Mouse (Mus musculus): Measurements from ENCODE around the gene Acp1. TPM values are rescaled to one million over a fixed set of nuclear protein-coding genes. Genes with fewer than 3 reads are reported as not detected.

Acp1 gene
- 196 and 197 TPM in 2 replicates for polyA plus RNA-seq (2014; fragmentation: Nextera tagmentation; extraction: Ambion mirVana)

GRCm38 (mm10) chr12:30911261-30912047 is at the start of gene Acp1, which contains the start of gene Sh3yl1:
Acp1 (minus strand) TSS chr12:30911589.
Sh3yl1 (plus strand) TSS chr12:30911668.
- Histone ChIP-seq H3K36me3 (ENCODE audit: control insufficient read depth, insufficient read depth, low read length) (no peaks in the 10 kb centered on the region), H3K4me1 (replicated peaks; ENCODE audit: control insufficient read depth, insufficient read depth, low read length) (peaks cover 7% of the 10 kb centered on the region; the same call in 1 of the 2 replicates), H3K9ac (ENCODE audit: low read length) (peak within 1 kb of the TSS; percentile 80), H3K9me3 (ENCODE audit: control insufficient read depth, low read length) (no peaks in the 10 kb centered on the region), H3K4me2 (ENCODE audit: low read depth, low read length, severe bottlenecking) (peak within 1 kb of the TSS; percentile 97), H3K4me3 (ENCODE audit: low read depth, low read length) (peak within 1 kb of the TSS; percentile 51), H3K27me3 (ENCODE audit: control insufficient read depth, insufficient read depth, low read length) (no peaks in the 10 kb centered on the region), H3K27ac (ENCODE audit: low read depth, low read length) (no peak within 1 kb of the TSS)
- ATAC-seq (replicated peaks; ENCODE audit: low FRiP score) (peak; percentile 98), DNase-seq (ENCODE audit: low spot score) (peak; percentile 96)
- WGBS = 0% methylated on average over 52 of the region's 52 CpGs

- 70% methylated on average over 3 of the region's 3 CpGs for WGBS
- DNase-seq (ENCODE audit: low spot score) (no peak), ATAC-seq (replicated peaks; ENCODE audit: low FRiP score) (no peak)
- Histone ChIP-seq H3K4me1 (replicated peaks; ENCODE audit: control insufficient read depth, insufficient read depth, low read length) (no peaks in the 10 kb centered on the region), H3K4me3 (ENCODE audit: low read depth, low read length) (no peak overlapping the region), H3K9me3 (ENCODE audit: control insufficient read depth, low read length) (no peaks in the 10 kb centered on the region), H3K36me3 (ENCODE audit: control insufficient read depth, insufficient read depth, low read length) (no peaks in the 10 kb centered on the region; the same call in 1 of the 2 replicates), H3K9ac (ENCODE audit: low read length) (no peak overlapping the region), H3K4me2 (ENCODE audit: low read depth, low read length, severe bottlenecking) (no peak overlapping the region), H3K27ac (ENCODE audit: low read depth, low read length) (no peak overlapping the region), H3K27me3 (ENCODE audit: control insufficient read depth, insufficient read depth, low read length) (no peaks in the 10 kb centered on the region)
These were observed 32.8 kb upstream of the Acp1 start for GRCm38 (mm10) chr12:30944197-30944596.

GRCm38 (mm10) chr12:30943057-30943986 is 31.9 kb upstream of the Acp1 start:
- H3K36me3 ChIP-seq (ENCODE audit: control insufficient read depth, insufficient read depth, low read length) = no peaks in the 10 kb centered on the region; the same call in 1 of the 2 replicates

GRCm38 (mm10) chr12:30936899-30937298 is 25.5 kb upstream of the Acp1 start:
- no peak for DNase-seq (ENCODE audit: low spot score)
- WGBS = 87% methylated on average over 2 of the region's 2 CpGs
- H3K27ac ChIP-seq (ENCODE audit: low read depth, low read length) = no peak overlapping the region

More at GRCm38 (mm10) chr12:30943057-30943986, 31.9 kb upstream of the Acp1 start:
- WGBS = 90% methylated on average over 14 of the region's 14 CpGs
- no peak overlapping the region for H3K4me3 ChIP-seq (ENCODE audit: low read depth, low read length)
- no peak for ATAC-seq (replicated peaks; ENCODE audit: low FRiP score)
- no peak for DNase-seq (ENCODE audit: low spot score)
- H3K4me2 ChIP-seq (ENCODE audit: low read depth, low read length, severe bottlenecking) = no peak overlapping the region
- H3K27me3 ChIP-seq (ENCODE audit: control insufficient read depth, insufficient read depth, low read length) = no peaks in the 10 kb centered on the region
- H3K4me1 ChIP-seq (replicated peaks; ENCODE audit: control insufficient read depth, insufficient read depth, low read length) = no peaks in the 10 kb centered on the region
- H3K9ac ChIP-seq (ENCODE audit: low read length) = no peak overlapping the region
- H3K27ac ChIP-seq (ENCODE audit: low read depth, low read length) = no peak overlapping the region
- H3K9me3 ChIP-seq (ENCODE audit: control insufficient read depth, low read length) = no peaks in the 10 kb centered on the region

GRCm38 (mm10) chr12:30933299-30933698 is 21.9 kb upstream of the Acp1 start:
- Histone ChIP-seq H3K36me3 (ENCODE audit: control insufficient read depth, insufficient read depth, low read length) (no peaks in the 10 kb centered on the region), H3K9me3 (ENCODE audit: control insufficient read depth, low read length) (no peaks in the 10 kb centered on the region), H3K27ac (ENCODE audit: low read depth, low read length) (no peak overlapping the region), H3K4me3 (ENCODE audit: low read depth, low read length) (no peak overlapping the region), H3K9ac (ENCODE audit: low read length) (no peak overlapping the region), H3K4me2 (ENCODE audit: low read depth, low read length, severe bottlenecking) (no peak overlapping the region), H3K27me3 (ENCODE audit: control insufficient read depth, insufficient read depth, low read length) (no peaks in the 10 kb centered on the region), H3K4me1 (replicated peaks; ENCODE audit: control insufficient read depth, insufficient read depth, low read length) (no peaks in the 10 kb centered on the region)
- WGBS = 80% methylated on average over 2 of the region's 2 CpGs
- DNase-seq (ENCODE audit: low spot score) = no peak
- no peak for ATAC-seq (replicated peaks; ENCODE audit: low FRiP score)

More at GRCm38 (mm10) chr12:30936899-30937298, 25.5 kb upstream of the Acp1 start:
- Histone ChIP-seq H3K4me2 (ENCODE audit: low read depth, low read length, severe bottlenecking) (no peak overlapping the region), H3K9me3 (ENCODE audit: control insufficient read depth, low read length) (no peaks in the 10 kb centered on the region), H3K9ac (ENCODE audit: low read length) (no peak overlapping the region), H3K4me3 (ENCODE audit: low read depth, low read length) (no peak overlapping the region), H3K4me1 (replicated peaks; ENCODE audit: control insufficient read depth, insufficient read depth, low read length) (no peaks in the 10 kb centered on the region), H3K36me3 (ENCODE audit: control insufficient read depth, insufficient read depth, low read length) (no peaks in the 10 kb centered on the region; the same call in 1 of the 2 replicates), H3K27me3 (ENCODE audit: control insufficient read depth, insufficient read depth, low read length) (no peaks in the 10 kb centered on the region)
- no peak for ATAC-seq (replicated peaks; ENCODE audit: low FRiP score)

- H3K4me2 ChIP-seq (ENCODE audit: low read depth, low read length, severe bottlenecking) = no peak overlapping the region
- no peaks in the 10 kb centered on the region for H3K4me1 ChIP-seq (replicated peaks; ENCODE audit: control insufficient read depth, insufficient read depth, low read length)
- H3K9me3 ChIP-seq (ENCODE audit: control insufficient read depth, low read length) = no peaks in the 10 kb centered on the region
- H3K4me3 ChIP-seq (ENCODE audit: low read depth, low read length) = no peak overlapping the region
- WGBS = 86% methylated on average over 6 of the region's 6 CpGs
- H3K36me3 ChIP-seq (ENCODE audit: control insufficient read depth, insufficient read depth, low read length) = no peaks in the 10 kb centered on the region
- H3K9ac ChIP-seq (ENCODE audit: low read length) = no peak overlapping the region
- H3K27ac ChIP-seq (ENCODE audit: low read depth, low read length) = no peak overlapping the region
- DNase-seq (ENCODE audit: low spot score) = no peak
- H3K27me3 ChIP-seq (ENCODE audit: control insufficient read depth, insufficient read depth, low read length) = no peaks in the 10 kb centered on the region
- no peak for ATAC-seq (replicated peaks; ENCODE audit: low FRiP score)
These were observed 16.8 kb upstream of the Acp1 start for GRCm38 (mm10) chr12:30928182-30928581.

- no peaks in the 10 kb centered on the region for H3K27me3 ChIP-seq (ENCODE audit: control insufficient read depth, insufficient read depth, low read length)
- H3K27ac ChIP-seq (ENCODE audit: low read depth, low read length) = no peak overlapping the region
- no peaks in the 10 kb centered on the region for H3K36me3 ChIP-seq (ENCODE audit: control insufficient read depth, insufficient read depth, low read length)
- DNase-seq (ENCODE audit: low spot score) (no peak), ATAC-seq (replicated peaks; ENCODE audit: low FRiP score) (no peak)
- no peak overlapping the region for H3K9ac ChIP-seq (ENCODE audit: low read length)
- H3K4me2 ChIP-seq (ENCODE audit: low read depth, low read length, severe bottlenecking) = no peak overlapping the region
- no peak overlapping the region for H3K4me3 ChIP-seq (ENCODE audit: low read depth, low read length)
- H3K4me1 ChIP-seq (replicated peaks; ENCODE audit: control insufficient read depth, insufficient read depth, low read length) = no peaks in the 10 kb centered on the region
- WGBS = 80% methylated on average over 3 of the region's 3 CpGs
- no peaks in the 10 kb centered on the region for H3K9me3 ChIP-seq (ENCODE audit: control insufficient read depth, low read length)
These were observed 11.0 kb upstream of the Acp1 start for GRCm38 (mm10) chr12:30922401-30922800.

GRCm38 (mm10) chr12:30912840-30913239 is 1.5 kb upstream of the Acp1 start:
- DNase-seq (ENCODE audit: low spot score) (no peak), ATAC-seq (replicated peaks; ENCODE audit: low FRiP score) (no peak)
- Histone ChIP-seq H3K4me1 (replicated peaks; ENCODE audit: control insufficient read depth, insufficient read depth, low read length) (peaks cover 7% of the 10 kb centered on the region; the same call in 1 of the 2 replicates), H3K4me3 (ENCODE audit: low read depth, low read length) (no peak overlapping the region), H3K9me3 (ENCODE audit: control insufficient read depth, low read length) (no peaks in the 10 kb centered on the region), H3K4me2 (ENCODE audit: low read depth, low read length, severe bottlenecking) (peak overlapping the region; percentile 97; the same call in 1 of the 2 replicates), H3K27me3 (ENCODE audit: control insufficient read depth, insufficient read depth, low read length) (no peaks in the 10 kb centered on the region), H3K27ac (ENCODE audit: low read depth, low read length) (no peak overlapping the region), H3K9ac (ENCODE audit: low read length) (no peak overlapping the region), H3K36me3 (ENCODE audit: control insufficient read depth, insufficient read depth, low read length) (no peaks in the 10 kb centered on the region)
- 63% methylated on average over 3 of the region's 3 CpGs for WGBS
